Mouse (Mus musculus): Measurements from ENCODE around the gene Gm49395. TPM values are rescaled to one million over a fixed set of nuclear protein-coding genes. Genes with fewer than 3 reads are reported as not detected.

Gene Gm49395
- polyA plus RNA-seq, 1 experiment from 2014 or later: 3.2 TPM

DNA sequence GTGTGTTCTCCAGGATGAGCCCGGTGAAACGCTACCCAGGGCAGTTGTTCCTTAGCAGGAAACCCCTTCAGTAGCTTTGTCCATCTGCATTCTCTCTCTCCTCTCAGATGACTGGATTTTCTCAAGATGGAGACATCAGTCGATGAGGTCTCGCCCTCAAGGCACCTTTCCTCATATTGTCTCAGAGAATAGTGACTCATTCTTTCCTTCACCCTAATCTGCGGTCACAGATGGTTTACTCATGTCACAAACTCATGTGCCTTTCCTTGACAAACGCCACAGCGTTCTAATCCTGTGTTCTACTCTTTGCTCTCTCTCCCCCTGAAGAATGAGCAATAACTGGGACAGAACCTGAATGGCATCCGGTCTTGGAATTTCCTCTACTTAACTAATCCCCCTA, 5.7 kb upstream of the Gm49395 start:
- WGBS: 83% methylated on average over 8 of the region's 8 CpGs
- H3K36me3 ChIP-seq (ENCODE audit: control insufficient read depth, insufficient read depth, low read length): no peaks in the 10 kb centered on the region
- H3K9me3 ChIP-seq (ENCODE audit: control insufficient read depth, low read length): no peaks in the 10 kb centered on the region
- peaks cover 4% of the 10 kb centered on the region for H3K27me3 ChIP-seq (ENCODE audit: control insufficient read depth, insufficient read depth, low read length)
- H3K4me1 ChIP-seq (ENCODE audit: control insufficient read depth, insufficient read depth, low read length): no peaks in the 10 kb centered on the region
- no peak overlapping the region for H3K4me3 ChIP-seq (ENCODE audit: low read depth, low read length)
- H3K9ac ChIP-seq (ENCODE audit: low read length): no peak overlapping the region
- H3K4me2 ChIP-seq: no peak overlapping the region
- DNase-seq (ENCODE audit: low spot score, missing footprints): no peak
- H3K27ac ChIP-seq (ENCODE audit: low read depth, low read length): no peak overlapping the region
- ATAC-seq (ENCODE audit: low FRiP score): no peak

GRCm38 (mm10) chr13:115106183-115106582, 4.5 kb upstream of the Gm49395 start:
- H3K9me3 ChIP-seq (ENCODE audit: control insufficient read depth, low read length): no peaks in the 10 kb centered on the region
- WGBS: 89% methylated on average over 10 of the region's 10 CpGs
- no peak for ATAC-seq (ENCODE audit: low FRiP score)

DNA sequence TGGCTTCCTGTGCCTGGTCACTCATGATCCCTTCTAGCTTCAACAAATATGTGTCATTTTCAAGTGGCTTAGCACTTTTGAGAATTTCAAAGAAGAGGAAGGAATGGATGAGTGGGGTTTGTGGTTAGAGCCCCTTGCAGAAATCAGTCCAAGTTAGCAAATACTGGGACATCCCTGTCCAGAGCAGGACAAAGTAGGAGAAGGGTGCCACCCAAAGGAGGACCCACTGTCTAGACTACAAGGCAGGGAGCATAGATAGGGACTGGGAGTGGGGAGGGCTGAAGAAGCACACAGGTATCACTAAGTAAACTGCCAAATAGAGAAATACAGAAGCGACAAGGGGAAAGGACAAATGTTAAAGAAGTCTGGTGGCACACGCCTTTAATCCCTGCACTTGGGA, 1.0 kb upstream of the Gm49395 start:
- ATAC-seq (ENCODE audit: low FRiP score) (no peak), DNase-seq (ENCODE audit: low spot score, missing footprints) (no peak)
- peaks cover 5% of the 10 kb centered on the region; the same call in 1 of the 2 replicates for H3K4me1 ChIP-seq (ENCODE audit: control insufficient read depth, insufficient read depth, low read length)
- H3K27me3 ChIP-seq (ENCODE audit: control insufficient read depth, insufficient read depth, low read length): peaks cover 17% of the 10 kb centered on the region
- H3K27ac ChIP-seq (ENCODE audit: low read depth, low read length): no peak overlapping the region
- 86% methylated on average over 2 of the region's 2 CpGs for WGBS
- H3K9me3 ChIP-seq (ENCODE audit: control insufficient read depth, low read length): no peaks in the 10 kb centered on the region
- no peaks in the 10 kb centered on the region for H3K36me3 ChIP-seq (ENCODE audit: control insufficient read depth, insufficient read depth, low read length)
- H3K4me3 ChIP-seq (ENCODE audit: low read depth, low read length): no peak overlapping the region
- H3K4me2 ChIP-seq: no peak overlapping the region
- no peak overlapping the region for H3K9ac ChIP-seq (ENCODE audit: low read length)

More at GRCm38 (mm10) chr13:115106183-115106582, 4.5 kb upstream of the Gm49395 start:
- no peak for DNase-seq (ENCODE audit: low spot score, missing footprints)
- Histone ChIP-seq H3K27ac (ENCODE audit: low read depth, low read length) (no peak overlapping the region), H3K9ac (ENCODE audit: low read length) (no peak overlapping the region), H3K4me2 (no peak overlapping the region), H3K4me1 (ENCODE audit: control insufficient read depth, insufficient read depth, low read length) (peaks cover 5% of the 10 kb centered on the region; the same call in 1 of the 2 replicates), H3K27me3 (ENCODE audit: control insufficient read depth, insufficient read depth, low read length) (peaks cover 7% of the 10 kb centered on the region), H3K36me3 (ENCODE audit: control insufficient read depth, insufficient read depth, low read length) (no peaks in the 10 kb centered on the region), H3K4me3 (ENCODE audit: low read depth, low read length) (no peak overlapping the region)

DNA sequence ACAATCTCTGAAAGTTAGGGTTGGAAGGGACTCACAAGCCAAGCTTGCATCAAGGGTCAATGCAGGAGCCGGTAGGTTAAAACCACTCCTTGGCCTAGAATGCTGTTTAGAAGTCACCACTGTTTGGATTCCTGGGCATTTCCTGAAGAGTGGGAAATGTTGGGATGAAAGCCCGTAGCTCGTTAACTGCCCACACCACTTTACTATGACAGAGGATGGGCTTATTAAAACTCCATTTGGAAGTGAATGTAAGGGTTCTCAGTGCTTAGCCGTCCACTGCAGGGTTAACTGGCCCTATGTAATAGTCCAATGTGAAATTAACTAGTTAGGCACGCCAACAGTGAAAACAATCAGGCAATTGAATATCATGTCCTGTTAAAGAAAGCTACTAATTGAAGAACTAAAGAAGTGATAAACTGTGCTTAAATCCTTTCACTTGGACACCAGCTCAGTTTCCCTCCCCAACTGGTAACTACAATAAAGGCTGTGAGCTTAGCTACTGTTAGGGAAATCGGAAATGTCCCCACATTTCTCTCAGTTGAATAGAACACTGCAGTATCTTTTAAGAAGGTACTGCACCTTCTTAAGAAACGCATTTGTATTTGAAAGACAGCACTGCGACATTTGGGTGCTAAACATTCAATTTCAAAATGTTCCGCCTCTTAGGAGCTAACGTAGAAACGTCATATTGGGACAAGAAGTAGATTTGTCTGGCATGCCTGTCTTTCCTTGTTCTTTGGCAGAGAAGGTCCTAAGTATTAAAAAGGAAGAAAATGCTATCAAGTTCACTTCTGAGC, 1.1 kb downstream of the Gm49395 start:
- no peak overlapping the region for H3K27ac ChIP-seq (ENCODE audit: low read depth, low read length)
- no peaks in the 10 kb centered on the region for H3K36me3 ChIP-seq (ENCODE audit: control insufficient read depth, insufficient read depth, low read length)
- H3K27me3 ChIP-seq (ENCODE audit: control insufficient read depth, insufficient read depth, low read length): peaks cover 17% of the 10 kb centered on the region
- peak; percentile 81 for DNase-seq (ENCODE audit: low spot score, missing footprints)
- H3K4me3 ChIP-seq (ENCODE audit: low read depth, low read length): peak overlapping the region; percentile 46
- H3K4me1 ChIP-seq (ENCODE audit: control insufficient read depth, insufficient read depth, low read length): peaks cover 5% of the 10 kb centered on the region; the same call in 1 of the 2 replicates
- no peak for ATAC-seq (ENCODE audit: low FRiP score)
- H3K9me3 ChIP-seq (ENCODE audit: control insufficient read depth, low read length): no peaks in the 10 kb centered on the region
- WGBS: 32% methylated on average over 11 of the region's 11 CpGs
- no peak overlapping the region for H3K9ac ChIP-seq (ENCODE audit: low read length)
- H3K4me2 ChIP-seq: peak overlapping the region; percentile 55; the same call in 1 of the 2 replicates

GRCm38 (mm10) chr13:115099381-115099780, 2.3 kb downstream of the Gm49395 start:
- 80% methylated on average over 9 of the region's 9 CpGs for WGBS
- H3K9ac ChIP-seq (ENCODE audit: low read length): no peak overlapping the region
- no peak overlapping the region for H3K4me3 ChIP-seq (ENCODE audit: low read depth, low read length)
- DNase-seq (ENCODE audit: low spot score, missing footprints): no peak
- no peaks in the 10 kb centered on the region for H3K9me3 ChIP-seq (ENCODE audit: control insufficient read depth, low read length)
- no peak overlapping the region for H3K4me2 ChIP-seq
- H3K27me3 ChIP-seq (ENCODE audit: control insufficient read depth, insufficient read depth, low read length): peaks cover 17% of the 10 kb centered on the region
- H3K27ac ChIP-seq (ENCODE audit: low read depth, low read length): no peak overlapping the region
- peaks cover 5% of the 10 kb centered on the region; the same call in 1 of the 2 replicates for H3K4me1 ChIP-seq (ENCODE audit: control insufficient read depth, insufficient read depth, low read length)
- no peak for ATAC-seq (ENCODE audit: low FRiP score)
- H3K36me3 ChIP-seq (ENCODE audit: control insufficient read depth, insufficient read depth, low read length): no peaks in the 10 kb centered on the region

DNA sequence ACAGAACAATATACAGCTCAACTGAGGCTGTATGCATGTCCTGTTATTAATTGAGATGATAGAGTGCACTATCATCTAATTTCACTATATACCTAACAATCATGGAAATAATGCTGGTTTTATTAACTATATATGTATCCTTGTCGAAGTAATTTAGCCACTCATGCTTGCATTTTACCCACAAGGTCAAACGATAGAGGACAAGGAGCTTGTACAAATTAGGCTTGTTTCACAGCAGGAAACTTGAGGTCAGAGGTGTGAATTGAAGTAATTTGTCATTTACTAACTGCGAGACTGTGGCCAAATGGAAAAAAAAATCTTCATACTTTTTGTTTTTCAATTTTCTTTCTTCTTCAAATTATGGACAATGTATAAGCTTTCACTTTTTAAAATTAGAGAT, 3.5 kb downstream of the Gm49395 start:
- no peak overlapping the region for H3K9ac ChIP-seq (ENCODE audit: low read length)
- no peaks in the 10 kb centered on the region for H3K36me3 ChIP-seq (ENCODE audit: control insufficient read depth, insufficient read depth, low read length)
- no peak overlapping the region for H3K27ac ChIP-seq (ENCODE audit: low read depth, low read length)
- peaks cover 17% of the 10 kb centered on the region for H3K27me3 ChIP-seq (ENCODE audit: control insufficient read depth, insufficient read depth, low read length)
- WGBS: 85% methylated on average over 3 of the region's 3 CpGs
- H3K4me1 ChIP-seq (ENCODE audit: control insufficient read depth, insufficient read depth, low read length): peaks cover 5% of the 10 kb centered on the region; the same call in 1 of the 2 replicates
- ATAC-seq (ENCODE audit: low FRiP score) (no peak), DNase-seq (ENCODE audit: low spot score, missing footprints) (peak; percentile 61)
- no peak overlapping the region for H3K4me3 ChIP-seq (ENCODE audit: low read depth, low read length)
- H3K4me2 ChIP-seq: no peak overlapping the region
- no peaks in the 10 kb centered on the region for H3K9me3 ChIP-seq (ENCODE audit: control insufficient read depth, low read length)

DNA sequence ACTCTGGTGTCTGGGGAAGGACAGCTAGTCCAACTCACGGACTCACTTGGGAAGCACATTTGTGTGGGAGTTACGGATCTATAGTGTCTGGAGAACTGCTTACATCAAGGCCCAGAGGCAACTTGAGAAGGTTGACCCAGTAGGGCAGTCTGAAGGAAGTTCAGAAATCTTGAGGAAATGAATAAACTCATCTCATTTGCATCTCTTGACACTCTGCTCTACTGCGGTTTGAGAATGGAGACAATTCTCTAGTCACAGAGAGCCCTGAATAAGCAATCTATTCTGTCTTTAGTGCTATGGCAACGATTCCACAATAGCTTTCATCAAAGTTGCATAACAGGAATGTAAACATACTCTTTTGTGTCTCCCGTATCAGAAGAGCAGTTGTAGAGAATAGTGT, 4.8 kb downstream of the Gm49395 start:
- peaks cover 3% of the 10 kb centered on the region; the same call in 1 of the 2 replicates for H3K4me1 ChIP-seq (ENCODE audit: control insufficient read depth, insufficient read depth, low read length)
- no peak overlapping the region for H3K9ac ChIP-seq (ENCODE audit: low read length)
- H3K4me3 ChIP-seq (ENCODE audit: low read depth, low read length): no peak overlapping the region
- ATAC-seq (ENCODE audit: low FRiP score) (no peak), DNase-seq (ENCODE audit: low spot score, missing footprints) (peak; percentile 73)
- 64% methylated on average over 5 of the region's 5 CpGs for WGBS
- no peak overlapping the region for H3K27ac ChIP-seq (ENCODE audit: low read depth, low read length)
- H3K36me3 ChIP-seq (ENCODE audit: control insufficient read depth, insufficient read depth, low read length): no peaks in the 10 kb centered on the region
- H3K9me3 ChIP-seq (ENCODE audit: control insufficient read depth, low read length): no peaks in the 10 kb centered on the region
- no peak overlapping the region for H3K4me2 ChIP-seq
- peaks cover 13% of the 10 kb centered on the region for H3K27me3 ChIP-seq (ENCODE audit: control insufficient read depth, insufficient read depth, low read length)

GRCm38 (mm10) chr13:115096216-115096615, 5.5 kb downstream of the Gm49395 start:
- Histone ChIP-seq H3K4me1 (ENCODE audit: control insufficient read depth, insufficient read depth, low read length) (peaks cover under 1% of the 10 kb centered on the region; the same call in 1 of the 2 replicates), H3K27ac (ENCODE audit: low read depth, low read length) (no peak overlapping the region), H3K36me3 (ENCODE audit: control insufficient read depth, insufficient read depth, low read length) (no peaks in the 10 kb centered on the region), H3K9me3 (ENCODE audit: control insufficient read depth, low read length) (no peaks in the 10 kb centered on the region), H3K4me2 (no peak overlapping the region), H3K9ac (ENCODE audit: low read length) (no peak overlapping the region), H3K4me3 (ENCODE audit: low read depth, low read length) (no peak overlapping the region), H3K27me3 (ENCODE audit: control insufficient read depth, insufficient read depth, low read length) (peaks cover 10% of the 10 kb centered on the region)
- ATAC-seq (ENCODE audit: low FRiP score) (no peak), DNase-seq (ENCODE audit: low spot score, missing footprints) (peak; percentile 57)
- 66% methylated on average over 2 of the region's 2 CpGs for WGBS

DNA sequence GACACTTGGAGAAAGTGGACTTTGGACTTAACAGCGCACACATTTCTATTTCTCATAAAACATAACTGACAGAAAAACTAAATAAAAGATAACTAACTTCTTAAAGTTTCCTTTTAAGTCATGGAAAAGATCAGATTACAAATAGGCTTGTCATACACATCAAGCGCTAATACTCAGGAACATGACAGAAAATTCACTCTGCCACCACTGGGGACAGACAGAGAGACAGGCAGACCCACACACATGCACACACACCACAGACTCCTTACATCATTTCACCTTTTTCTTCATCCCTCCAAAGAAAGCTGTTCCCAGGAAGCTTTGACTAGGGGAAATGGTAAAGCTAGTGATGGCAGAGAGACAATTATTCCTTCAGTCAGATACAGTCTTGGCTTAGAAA, 6.3 kb downstream of the Gm49395 start:
- Histone ChIP-seq H3K9ac (ENCODE audit: low read length) (no peak overlapping the region), H3K4me2 (no peak overlapping the region), H3K9me3 (ENCODE audit: control insufficient read depth, low read length) (no peaks in the 10 kb centered on the region), H3K27me3 (ENCODE audit: control insufficient read depth, insufficient read depth, low read length) (peaks cover 3% of the 10 kb centered on the region; the same call in 1 of the 2 replicates), H3K36me3 (ENCODE audit: control insufficient read depth, insufficient read depth, low read length) (no peaks in the 10 kb centered on the region), H3K4me3 (ENCODE audit: low read depth, low read length) (no peak overlapping the region), H3K4me1 (ENCODE audit: control insufficient read depth, insufficient read depth, low read length) (no peaks in the 10 kb centered on the region), H3K27ac (ENCODE audit: low read depth, low read length) (no peak overlapping the region)
- ATAC-seq (ENCODE audit: low FRiP score) (no peak), DNase-seq (ENCODE audit: low spot score, missing footprints) (no peak)
- WGBS: 91% methylated on average over 2 of the region's 2 CpGs

Data from midbrain, embryonic 11.5 days (tissue).